Mouse (Mus musculus): Measurements from ENCODE around the gene Ascc1.

Ascc1 gene

DNA sequence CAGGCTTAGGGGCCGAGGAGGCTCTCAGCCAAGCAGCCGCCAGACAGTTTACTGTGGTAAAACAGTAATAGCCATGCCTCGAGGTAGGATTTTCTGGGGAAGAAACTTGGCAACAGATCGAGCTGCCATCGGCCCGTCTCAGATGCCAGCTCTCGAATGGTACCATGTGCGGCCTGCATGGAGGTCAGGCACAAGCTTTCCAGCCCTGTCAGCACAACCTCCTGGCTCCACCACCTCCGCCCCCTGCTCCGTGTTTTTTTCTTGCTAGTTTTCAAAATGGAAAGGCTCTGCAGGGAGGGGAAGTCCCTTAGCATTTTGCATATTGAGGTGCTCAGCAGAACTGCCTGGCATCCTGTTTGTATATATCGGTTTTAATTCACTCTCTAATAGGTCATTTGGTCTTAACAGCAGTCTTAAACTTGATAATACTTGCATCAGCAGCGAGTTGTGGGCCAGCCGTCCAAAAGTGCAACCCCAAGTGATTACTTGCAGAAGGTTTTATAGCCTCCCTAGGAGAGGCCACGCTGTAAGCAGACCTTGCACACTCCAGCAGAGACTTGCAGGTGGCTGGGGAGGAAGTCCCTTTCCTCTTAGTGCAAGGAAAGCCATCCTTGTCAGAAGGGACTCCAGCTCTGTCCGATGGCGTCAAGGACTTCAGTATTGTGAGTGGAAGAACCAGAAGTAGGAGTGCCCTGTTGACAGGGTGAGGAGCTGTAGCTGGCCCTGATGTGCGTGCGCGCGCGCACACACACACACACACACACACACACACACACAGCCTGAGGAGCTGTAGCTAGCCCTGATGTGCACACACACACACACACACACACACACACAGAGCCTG, 78.6 kb downstream of the Ascc1 start:
- peak; percentile 61 for DNase-seq

DNA sequence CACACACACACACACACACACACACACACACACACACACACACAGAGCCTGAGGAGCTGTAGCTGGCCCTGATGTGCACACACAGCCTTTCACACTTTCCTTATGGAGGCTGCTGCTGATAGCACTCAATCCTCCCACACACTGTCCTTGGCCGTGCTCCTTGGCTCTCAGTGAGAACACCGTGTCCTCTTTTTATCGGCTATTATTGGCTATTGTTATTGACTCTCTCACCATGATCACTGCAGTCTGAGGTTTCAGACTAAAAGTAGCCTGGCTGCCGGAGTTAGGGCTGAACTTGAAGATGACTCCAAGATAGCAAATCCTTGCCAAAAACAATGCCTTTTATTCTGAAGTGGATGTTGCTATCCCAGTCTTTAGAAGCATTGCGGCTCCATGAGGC, 79.3 kb downstream of the Ascc1 start:
- DNase-seq = peak; percentile 44

DNA sequence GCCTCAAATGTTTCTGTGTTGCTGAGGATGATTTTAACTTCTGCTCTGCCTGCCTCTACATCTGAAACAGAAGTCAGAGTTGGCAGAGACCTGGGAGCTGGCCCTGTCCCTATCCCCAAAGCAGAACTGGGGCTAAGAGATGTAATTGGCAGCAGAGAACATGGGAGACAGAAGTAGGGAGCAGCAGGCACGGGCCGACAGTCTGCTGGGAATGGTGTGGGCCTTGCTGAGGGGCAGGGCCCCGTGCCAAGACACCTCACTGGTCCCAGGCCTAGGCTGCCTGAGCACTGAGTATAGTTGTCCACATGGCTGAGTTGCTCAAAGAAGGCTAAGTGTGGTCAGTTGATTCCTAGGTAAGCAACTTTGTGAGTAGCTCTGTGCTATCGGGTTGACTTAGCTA, 81.5 kb downstream of the Ascc1 start:
- no peak for DNase-seq

DNA sequence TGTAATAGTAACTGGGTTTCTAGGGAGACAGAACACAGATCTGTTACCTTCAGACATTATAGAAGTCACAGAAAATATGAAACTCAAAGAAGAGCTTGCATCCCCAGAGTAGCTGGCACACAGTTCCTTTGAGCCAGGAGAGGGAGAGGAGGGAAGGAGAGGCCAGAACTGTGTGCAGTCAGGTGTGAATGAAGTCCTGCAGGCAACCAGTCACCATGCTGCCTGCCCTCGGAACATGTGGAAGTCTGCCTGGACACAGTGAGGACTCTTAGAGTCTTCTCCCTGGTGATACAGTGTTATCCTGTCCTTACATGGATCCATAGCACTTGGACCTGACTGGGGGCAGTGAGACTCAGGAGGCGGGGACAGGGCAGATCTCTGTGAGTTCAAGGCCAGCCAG, 89.7 kb downstream of the Ascc1 start:
- DNase-seq = no peak

DNA sequence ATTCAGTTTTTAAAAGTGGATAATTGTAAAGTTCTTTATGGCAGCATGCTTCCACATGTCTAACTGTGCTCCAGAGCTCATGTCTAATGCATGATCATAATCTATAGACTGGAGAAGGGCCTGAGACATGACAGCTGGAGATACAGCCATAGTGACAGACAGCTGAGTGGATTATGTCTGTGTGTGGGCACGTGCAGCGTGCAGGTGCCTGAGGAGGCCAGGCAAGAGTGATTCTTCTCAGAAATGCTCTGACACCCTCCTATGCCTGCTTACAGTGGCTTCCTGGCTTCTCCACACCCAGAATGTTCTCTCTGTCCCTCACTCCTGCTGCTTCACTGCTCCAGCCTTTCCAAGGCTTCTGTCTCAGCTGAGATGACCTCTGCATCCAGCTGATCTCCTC, 91.1 kb downstream of the Ascc1 start:
- DNase-seq = no peak

DNA sequence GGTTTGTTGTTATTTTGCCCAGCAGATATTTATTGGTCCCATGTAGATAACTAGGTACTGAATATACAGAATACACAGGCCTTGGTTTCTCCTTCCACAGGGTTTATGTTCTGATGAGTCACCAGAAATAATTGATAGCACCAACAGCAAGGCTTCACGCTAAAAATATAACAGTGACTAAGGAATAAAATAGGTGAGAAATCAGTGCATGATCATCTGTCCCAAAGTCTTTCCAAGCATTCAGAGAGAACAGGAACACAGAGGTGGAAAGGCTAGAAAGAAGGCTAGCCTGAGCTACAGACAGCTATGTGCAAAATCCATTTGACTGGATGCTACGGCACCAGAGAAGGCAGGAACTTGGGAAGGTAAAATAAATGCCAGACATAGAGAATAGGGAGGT, 93.0 kb downstream of the Ascc1 start:
- no peak for DNase-seq

DNA sequence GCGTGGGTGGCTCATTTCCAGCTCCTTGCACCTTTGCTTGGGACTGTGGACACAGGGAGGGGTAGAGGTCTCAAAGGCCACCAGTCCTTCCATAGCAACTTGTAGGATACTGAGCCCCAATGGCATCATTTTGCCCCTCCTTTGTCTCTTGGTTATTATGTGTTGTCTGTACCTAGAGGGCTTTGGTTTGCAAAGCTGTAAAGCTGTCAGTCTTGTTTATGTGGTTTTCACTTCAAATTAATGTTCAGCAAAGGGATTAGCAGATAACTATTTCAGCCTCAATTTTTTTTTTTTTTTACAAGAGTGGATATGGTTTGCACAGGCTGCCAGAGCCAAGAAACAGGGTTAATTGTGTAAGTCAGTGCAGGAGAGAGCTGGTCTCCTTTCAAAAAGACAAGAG, 93.7 kb downstream of the Ascc1 start:
- DNase-seq = no peak

DNA sequence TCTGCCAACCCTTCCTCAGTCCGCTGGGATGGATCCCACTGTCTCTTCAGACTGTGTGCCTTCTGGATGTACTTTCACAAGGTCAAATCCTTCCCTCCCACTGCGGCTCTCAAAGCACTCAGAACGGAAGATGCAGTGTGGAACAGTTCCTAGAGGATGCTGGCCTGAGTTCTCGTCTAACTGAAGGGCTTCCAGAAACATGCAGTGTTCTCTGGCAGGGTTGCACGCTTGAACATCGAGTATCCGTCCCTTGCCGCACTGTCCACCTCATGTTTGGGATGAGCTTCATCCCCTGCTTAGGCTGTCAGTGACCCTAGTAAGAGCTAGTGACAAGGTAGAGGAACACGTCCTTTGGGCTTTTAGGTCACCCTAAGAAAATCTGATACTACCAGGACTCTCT, 94.5 kb downstream of the Ascc1 start:
- no peak for DNase-seq

DNA sequence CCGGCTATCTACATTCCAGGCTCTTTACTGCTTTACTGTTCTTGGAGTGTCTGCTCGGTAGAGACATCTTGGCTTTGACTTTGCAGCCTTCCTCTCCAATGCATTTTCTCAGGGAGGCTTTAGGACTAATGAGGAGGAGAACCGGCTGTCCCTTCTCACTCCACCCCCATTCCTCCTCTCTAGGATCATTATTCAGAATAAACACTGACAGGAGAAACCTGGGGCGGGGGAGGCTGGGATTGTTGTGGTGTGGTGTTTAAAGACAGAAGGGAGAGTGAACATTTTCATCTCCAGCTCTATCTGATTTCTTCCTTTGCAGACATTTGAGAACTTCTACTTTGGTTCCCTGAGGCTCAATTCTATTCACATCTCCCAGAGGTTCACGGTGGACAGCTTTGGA, 95.2 kb downstream of the Ascc1 start:
- DNase-seq = no peak

DNA sequence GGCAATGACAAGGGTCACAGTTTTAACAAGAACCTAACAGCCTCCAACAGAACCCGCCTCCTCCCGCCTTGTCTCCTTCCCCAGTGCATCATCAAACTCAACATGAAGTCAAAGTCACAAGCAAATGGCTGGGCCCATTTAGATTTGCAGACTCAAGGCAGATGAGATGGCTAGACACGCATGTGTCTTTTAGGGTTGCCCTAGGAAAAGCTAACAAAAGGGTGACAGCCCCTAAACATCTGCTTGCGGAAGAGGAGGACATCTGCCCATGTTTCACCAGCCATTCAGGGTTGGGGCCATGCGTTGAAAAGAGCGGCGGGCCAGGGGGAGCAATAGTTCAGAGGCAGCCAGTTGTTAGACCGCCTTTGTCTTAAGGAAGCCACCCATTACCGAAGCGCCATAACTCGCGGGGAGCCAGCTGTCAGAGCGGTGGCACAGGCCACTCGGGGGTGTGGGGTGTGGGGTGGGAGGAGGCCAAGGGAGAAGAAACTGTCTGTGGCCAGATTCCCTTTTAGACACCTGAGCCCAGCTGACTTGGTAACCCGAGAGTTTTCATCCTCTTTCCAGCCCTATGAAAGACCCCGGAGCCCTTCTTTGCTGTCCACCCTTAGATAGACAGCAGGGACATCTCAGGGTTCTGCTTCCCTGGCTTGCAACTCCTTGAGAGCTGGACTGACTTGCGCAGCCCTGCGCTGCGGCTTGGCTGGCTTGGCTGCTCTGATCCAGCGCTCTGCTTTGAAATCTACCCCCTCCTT, 103.0 kb downstream of the Ascc1 start:
- DNase-seq = no peak

DNA sequence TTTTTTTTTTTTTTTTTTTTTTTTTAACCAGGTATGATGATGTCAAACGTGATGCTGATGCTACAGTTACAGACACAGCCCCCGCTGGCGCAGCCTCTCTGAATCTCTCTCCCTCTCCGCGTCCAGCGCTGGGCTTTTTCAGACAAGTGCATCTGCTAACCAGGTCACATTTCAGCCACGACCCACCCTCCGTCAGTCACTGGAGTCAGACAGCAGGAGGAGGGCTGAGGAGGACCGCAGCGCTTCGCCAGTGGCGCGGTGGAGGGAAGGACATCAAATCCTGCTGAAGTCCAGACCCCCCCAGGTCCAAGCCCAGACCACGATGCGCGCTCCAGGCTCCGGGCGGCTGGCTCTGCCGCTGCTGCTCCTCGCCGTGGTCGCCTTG, 103.5 kb downstream of the Ascc1 start, which contains the start of gene Spock2:
Spock2 (plus strand) TSS at position 74 of the 385 bp plus-strand sequence.
- peak; percentile 4 for DNase-seq

DNA sequence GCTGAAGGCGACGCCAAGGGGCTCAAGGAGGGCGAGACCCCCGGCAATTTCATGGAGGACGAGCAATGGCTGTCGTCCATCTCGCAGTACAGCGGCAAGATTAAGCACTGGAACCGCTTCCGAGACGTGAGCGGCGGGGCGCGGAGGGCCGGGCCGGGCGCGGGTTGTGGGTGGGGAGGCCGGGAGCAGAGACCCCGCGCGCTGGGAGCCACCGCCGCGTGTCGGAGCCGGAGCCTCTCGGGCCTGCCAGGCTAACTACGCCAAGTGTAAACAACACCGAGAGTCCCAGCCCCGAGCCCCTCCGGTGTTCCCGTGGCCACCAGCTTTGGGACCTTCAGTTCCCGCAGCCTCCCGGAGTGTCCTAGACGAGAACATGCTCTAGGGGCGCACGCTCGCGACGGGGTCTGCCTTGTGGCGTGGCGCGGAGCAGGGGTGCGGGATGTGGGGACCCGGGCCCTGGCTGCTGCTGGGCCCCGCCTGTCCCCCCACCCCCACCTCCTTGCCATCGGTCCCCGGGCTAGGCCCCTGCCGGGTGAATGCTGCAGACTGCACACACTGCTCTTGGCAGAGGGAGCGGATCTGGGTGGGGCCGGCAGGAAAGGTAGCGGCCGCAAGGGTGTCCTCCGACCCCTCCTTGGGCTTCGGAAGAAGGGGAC, 104.1 kb downstream of the Ascc1 start:
- peak; percentile 25 for DNase-seq

DNA sequence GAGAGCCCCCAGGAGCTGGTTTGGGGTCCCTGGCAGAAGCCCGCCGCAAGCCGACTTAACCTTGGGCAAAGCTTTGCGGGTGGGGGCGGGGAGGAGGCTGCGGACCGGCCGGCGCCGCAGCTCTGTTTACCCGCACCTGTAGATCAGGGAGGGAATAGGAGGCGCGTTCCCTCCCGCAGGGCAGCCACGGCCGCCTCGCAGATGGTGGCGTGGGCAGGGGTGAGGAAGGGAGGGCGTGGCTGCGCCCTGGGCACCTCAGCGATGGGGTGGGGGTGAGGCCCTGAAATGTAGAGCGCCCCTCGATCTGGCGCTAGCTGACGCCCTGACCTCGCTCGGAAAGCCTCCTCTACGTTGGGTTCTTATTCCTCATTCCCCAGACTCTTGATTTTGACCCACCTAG, 104.8 kb downstream of the Ascc1 start:
- no peak for DNase-seq

DNA sequence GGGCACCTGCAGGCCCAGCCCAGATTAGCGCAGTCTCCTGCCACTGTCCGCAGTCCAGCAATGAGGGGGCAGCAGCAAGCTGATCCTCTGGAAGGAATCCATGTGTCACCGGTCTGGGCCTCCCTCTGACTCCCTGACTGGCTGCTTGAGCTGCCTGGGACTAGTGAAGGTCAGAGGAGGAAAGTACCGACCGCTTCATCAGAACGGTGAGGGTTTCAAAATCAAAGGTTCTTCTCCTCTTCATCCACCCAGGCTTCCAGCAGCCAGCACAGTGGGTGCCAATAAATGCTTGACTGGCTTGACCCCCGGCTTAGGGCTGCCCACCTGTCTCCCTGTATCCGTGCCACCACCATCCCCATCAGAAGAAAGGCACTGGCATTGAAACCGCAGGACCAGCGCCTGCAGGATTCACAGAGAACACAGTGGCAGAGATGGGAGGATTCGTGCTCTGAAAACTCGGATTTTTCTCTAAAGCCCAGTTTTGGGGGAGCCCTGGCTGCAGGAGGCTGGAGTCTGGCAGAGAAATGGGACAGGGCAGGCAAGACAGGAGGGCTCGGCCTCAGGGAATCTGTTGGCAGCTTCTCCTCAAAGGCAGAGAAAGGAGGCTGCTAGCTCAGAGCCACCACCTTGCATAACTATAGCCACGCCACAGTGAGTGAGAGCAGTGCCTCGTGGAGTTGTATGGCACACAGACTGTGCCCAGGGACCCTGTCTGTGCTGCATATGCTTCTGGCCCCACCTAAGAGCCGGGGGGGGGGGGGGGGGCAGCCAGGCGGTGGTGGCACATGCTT, 105.9 kb downstream of the Ascc1 start:
- DNase-seq = no peak

DNA sequence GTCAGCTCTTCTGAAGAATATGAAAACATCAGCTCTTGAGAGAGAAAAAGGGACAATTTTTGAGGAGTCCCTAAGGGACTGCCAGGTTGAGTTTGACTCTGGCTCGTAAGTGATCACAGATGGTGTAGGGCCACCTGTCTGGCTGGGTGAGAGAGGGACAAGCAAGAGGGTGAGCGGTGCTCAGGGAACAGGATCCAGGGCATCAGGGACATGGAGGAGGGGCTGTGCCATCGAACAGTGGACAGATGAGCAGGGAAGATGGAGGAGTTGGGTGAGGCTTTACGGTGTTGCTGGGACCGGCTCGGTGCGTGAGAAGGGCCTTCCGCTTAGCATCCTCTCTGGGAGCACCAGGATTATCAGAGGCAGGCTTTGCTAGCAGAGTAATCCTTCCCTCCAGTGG, 106.7 kb downstream of the Ascc1 start:
- DNase-seq = no peak

DNA sequence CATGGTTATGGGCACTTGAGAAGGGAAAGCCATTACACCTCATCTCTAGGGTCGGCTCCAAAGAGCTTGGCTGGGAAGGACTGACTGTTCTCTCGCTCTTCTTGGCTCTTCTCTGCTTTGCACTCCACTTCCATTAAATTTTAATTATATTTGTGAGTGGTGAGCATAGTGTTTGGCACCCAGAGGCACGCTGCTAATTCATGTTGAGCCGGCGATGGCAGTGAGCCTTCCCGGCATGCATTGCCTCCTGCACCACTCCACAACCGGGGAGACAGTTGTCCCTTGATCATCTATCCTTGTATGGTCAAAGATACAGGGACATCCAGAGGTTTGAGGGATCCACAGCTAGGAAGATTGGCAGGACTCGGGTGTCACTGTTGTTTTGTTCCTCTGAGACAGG, 107.4 kb downstream of the Ascc1 start:
- no peak for DNase-seq

DNA sequence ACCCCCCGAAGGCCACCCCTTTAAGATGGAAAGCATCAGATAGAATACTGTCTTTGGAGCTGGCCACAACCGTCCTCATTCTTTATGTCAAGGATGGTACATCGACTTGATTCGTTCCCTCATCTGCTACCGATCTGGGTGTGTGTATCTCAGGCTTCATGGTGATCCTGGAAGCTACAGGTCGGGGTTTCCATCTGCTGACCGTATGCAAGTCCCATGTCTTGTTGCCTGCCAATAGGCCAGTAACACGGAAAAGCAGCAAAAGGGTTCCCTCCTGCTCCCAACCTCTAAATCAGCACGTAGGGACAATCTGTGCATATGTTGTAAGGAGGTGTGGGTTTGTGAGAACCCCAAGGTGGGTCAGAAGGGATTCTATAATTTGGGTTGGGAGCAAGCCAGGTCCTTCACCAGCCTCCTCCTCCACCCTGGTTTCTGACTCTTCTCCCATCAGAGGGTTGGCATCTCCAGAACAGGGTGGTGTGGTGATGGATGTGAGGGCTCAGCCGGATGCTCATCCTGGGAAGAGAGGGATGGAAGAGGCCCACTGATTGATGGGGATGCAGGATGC, 108.4 kb downstream of the Ascc1 start:
- no peak for DNase-seq

DNA sequence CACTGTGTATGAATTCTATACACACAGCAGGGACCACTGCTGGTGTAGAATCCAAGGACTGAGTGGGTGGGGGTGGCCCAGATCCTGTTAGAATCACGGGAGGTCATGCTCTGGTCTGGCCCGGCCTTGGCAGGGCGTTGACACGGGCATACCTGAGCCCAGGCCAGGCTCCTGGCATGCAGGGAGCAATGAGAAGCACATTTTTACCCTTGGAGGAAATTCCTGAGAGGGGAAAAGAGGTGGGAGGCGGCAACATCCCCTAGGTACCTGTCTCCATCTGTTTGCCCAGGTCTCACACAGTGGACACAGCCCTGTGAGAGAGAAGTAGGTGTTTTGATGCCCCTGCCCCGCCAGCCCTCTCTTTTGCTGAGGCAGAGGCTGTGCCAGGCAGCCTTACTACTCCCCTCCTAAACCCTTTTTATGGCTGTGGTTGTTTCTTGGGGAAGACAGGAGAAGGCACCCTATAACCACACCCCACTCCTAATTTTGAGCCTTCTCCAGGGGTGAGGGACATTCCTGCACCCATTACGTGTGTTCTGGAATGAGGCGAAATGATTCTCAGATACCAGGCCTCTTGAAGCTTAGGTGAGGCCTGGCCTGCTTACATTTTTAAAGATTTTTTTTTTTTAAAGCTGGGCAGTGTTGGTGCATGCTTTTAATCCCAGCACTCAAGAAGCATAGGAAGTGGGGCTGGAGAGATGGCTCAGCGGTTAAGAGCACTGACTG, 111.5 kb downstream of the Ascc1 start:
- DNase-seq = no peak

DNA sequence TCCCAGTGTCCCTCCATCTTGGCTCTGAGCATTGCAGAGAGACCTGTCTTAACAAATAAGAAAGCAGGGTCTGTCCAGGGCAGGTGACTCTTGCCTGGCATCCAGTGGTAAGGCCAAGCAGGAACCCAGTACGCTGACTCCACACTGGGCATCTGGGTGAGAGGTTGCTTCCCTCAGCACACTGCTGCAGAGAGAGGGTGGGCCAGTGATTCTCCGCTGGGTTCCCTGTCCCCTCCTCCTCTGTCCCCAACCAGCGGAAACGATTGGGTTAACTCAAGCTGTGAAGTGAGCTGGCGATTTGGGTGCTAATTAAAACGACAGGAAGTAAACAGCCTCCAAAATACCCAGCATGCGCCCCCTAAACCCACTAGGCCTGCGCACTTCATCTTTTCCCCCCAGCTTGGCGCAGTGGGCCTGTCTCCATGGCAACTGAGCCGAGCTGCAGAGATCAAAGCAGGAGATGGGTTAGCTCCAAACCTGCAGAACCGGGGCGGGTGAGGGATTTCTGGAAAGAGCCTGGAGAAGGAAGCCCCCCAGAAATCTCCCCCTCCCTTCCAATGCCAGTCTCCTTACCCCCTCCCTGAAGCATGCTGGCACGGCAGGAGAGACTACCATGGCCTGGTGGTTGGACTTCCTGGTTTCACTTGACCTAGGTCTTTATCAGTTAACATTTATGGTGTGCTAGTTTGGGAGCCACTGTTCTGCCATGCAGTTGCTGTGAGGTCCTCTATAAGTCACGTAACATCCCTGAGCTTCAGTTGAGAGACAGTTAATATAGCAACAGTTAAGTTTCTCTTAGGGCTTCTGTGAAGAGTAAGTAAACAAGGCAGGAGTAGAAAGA, 113.0 kb downstream of the Ascc1 start:
- no peak for DNase-seq

DNA sequence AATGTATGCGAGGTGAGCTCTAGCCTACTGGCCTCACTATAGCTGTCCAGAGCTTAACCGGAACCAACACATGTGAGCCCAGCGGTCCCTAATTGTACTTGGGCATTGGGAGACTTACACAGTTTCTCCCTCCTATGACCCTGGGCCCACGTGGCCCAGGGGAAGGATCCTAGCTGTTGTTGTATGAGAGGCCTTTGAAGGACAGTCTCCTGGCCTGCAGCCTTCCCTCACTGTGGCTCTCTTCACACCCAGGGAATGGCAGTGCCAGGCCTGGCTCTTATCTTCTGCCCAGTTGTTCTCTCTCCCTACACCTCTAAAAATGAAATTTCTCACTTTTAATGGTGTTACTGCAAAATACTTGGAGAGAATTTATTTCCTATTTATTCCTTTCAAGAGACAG, 114.4 kb downstream of the Ascc1 start:
- DNase-seq = no peak

DNA sequence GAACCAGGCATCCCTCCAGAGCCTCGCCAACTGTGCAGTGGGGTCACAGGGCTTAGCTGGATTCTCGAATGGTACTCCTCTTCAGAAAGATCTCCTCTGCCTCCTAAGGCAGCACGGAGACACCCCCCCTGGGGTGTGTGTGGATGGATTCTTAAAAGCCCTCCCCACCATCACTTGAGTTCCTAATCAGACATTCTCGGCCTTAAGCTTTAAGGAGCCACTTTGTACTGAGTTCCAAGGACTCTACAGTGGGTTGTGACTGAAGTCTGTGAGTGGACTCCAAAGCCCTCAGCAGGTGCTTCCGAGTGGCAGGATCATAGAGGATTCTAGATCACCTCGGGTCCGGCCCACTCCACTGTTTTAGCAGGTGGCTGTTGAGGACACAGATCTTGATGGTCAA, 115.9 kb downstream of the Ascc1 start:
- no peak for DNase-seq

Data from kidney, adult 18-20 months (tissue).